Mouse (Mus musculus): ENCODE measurements at regions not wholly inside any gene's neighbourhood (a gene's known extent, or its start where the extent isn't known, plus 50 kb on each side); places are given as distances from the start of the nearest gene placed in this dataset.

DNA sequence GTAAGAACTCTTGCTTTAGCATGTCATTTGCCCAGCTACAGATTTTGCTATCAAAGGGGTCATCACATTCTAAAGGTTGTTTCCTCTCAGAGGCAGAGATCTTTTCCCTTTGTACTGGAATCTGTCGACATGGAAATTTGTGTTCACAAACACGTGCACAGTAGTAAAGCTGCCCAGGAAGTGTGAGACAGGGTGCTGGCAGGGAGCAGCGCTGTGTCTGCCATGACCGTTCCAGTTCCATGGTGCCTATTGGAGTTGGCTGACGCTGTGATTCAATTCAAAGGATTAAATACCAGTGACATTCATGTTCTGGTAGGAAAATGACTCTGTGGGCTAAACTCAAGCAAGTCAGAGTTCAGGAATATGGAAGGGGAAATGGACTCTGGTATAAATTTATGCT lies 627.1 kb downstream of the Stpg2 start:
- TF ChIP-seq GABPA (IDR thresholded peaks at IDR 0.05; ENCODE audit: insufficient replicate concordance, low read depth, low read length) (no peak), CTCF (conservative IDR thresholded peaks at IDR 0.05 in 1 of 2, IDR thresholded peaks at IDR 0.05 in 1 of 2; ENCODE audit: low read depth in 2 of 2, low read length in 2 of 2) (no peak), USF1 (IDR thresholded peaks at IDR 0.05; ENCODE audit: low read depth, low read length) (no peak)

Data from CH12.LX (cell line).